Mouse (Mus musculus) urinary bladder, postnatal 10 days (tissue): ENCODE measurements around the gene Pdpk1.

Experiments
- DNase-seq: peaks from one replicate; pipeline ENCODE4 v3.0.0; 2022; ENCODE audit warnings: low spot score

Gene Pdpk1

GRCm38 (mm10) chr17:24036954-24037353 is 113.8 kb downstream of the Pdpk1 start:
- no peak for DNase-seq

- no peak for DNase-seq
These were observed 115.6 kb downstream of the Pdpk1 start for GRCm38 (mm10) chr17:24035087-24035486.

GRCm38 (mm10) chr17:24030551-24030950 is 120.2 kb downstream of the Pdpk1 start:
- no peak for DNase-seq

GRCm38 (mm10) chr17:24029477-24029876 is 121.2 kb downstream of the Pdpk1 start:
- no peak for DNase-seq
